Mouse (Mus musculus) c-Kit-positive CD71-positive TER-119-negative erythroid progenitor cells, embryonic 14.5 days (primary cell): ENCODE measurements around the gene Capn6.

Experiments used
- DNase-seq: peaks from one replicate; pipeline ENCODE4 v3.0.0-alpha.2; 2013; ENCODE audit warnings: low read depth

Gene Capn6

DNA sequence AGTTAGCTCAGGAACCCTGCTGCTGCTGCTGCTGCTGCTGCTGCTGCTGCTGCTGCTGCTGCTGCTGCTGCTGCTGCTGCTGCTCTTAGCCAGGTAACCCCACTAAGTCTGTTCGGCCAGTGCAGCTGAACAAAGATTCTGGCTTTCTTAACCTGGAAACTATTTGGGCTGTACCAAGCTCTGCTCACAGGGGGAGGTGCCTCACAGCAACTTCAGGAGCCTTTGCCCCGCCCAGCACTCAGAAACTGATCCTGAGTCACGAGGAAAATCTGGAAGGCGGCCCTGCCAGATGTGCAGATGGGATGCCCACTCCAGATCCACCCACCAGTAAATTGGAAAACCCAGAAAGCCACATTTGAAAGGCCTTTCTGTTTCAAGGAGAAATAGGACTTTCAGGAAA, at the start of gene Capn6:
Capn6 (minus strand) TSS at position 203 of the 400 bp plus-strand sequence.
- DNase-seq: no peak

DNA sequence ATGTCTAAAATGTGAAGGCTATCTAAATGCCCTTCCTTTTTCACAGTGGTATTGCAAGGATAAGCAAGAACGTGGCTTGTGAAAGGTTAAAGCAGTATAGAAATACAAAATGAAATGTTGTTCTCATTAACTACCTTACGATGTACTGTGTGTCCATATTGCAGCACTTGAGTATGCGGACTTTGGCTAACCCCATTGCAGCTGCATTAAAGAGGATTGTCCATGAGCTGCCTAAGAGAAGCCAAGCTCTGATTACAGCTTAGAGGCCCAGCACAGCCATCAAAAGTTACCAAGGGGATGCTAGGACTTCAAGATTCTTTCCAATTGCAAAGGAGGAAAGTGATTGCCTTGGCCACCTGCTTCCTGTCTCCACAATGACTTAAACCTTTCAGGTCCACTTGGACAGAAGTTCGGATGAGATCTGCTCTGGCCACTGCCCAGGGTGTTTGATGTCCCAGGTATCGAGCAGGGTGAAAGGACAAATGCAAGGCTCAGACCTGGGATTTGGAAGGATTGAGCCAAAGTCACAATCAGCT, 40.0 kb upstream of the Capn6 start:
- DNase-seq: no peak

GRCm38 (mm10) chrX:143851351-143851750, 24.1 kb upstream of the Capn6 start:
- DNase-seq: no peak

GRCm38 (mm10) chrX:143849969-143850368, 22.8 kb upstream of the Capn6 start:
- no peak for DNase-seq

- DNase-seq: no peak
Observed at GRCm38 (mm10) chrX:143846637-143847036, 19.4 kb upstream of the Capn6 start.

DNA sequence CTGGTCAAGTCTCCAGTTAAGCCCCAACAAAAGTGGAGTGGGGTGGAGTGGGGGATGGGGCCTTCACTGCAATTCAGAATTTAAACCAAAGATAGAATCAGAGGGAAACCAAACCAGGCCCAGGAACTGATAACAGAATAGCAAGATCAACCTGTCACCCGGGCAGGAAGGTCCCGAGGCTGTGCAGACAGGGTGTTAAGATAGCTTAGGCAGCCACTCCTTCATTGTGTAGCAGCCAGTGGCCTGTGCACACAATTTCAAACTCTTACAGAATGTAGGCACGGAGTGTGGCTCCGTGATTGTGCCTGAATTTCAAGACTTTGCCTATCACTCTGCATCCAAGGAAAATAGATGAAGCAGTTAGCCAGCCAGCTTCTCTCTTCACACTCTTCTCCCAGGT, 693 bp downstream of the Capn6 start:
- no peak for DNase-seq

GRCm38 (mm10) chrX:143818961-143819360, 8.3 kb downstream of the Capn6 start:
- DNase-seq: no peak

DNA sequence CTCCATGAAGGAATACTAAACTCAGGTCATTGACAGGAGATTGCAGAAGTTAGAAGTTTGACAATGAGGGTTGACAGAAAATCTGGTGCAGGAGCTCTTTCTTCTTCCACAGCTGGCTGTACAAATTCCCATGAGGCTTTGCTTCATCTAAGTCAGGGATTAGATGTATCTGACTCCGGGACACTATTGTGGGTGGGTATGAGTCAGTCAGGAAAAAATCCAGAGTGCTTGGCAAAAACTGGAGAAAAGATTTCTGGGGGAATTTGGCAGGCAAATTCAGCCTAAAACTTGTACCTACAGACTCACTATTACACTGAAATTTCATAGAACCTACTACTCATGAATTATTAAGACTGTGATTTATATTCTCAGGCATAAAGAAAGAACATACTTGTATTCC, 11.3 kb downstream of the Capn6 start:
- no peak for DNase-seq

DNA sequence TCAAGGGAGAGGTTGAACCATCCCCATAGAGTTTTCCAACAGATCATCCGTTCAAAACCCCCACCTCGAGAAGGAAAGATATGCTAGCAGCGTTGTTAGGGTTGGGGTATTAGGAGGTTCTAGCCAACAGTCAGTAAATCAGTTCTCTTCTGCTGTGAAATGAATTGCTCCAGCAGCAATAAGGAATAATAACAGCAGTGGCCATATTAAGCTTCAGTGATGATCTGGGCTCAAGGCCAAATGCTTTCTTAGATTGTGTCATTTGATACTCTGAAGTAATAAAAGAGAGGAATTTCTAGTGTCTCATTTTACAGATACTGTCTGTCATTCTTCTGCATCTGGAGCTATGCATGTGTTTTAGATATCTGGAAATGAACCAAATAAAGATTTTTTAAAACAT, 64.7 kb downstream of the Capn6 start:
- DNase-seq: no peak
